Mouse (Mus musculus) thymus, adult 18-20 months (tissue): Measurements from ENCODE around the gene Gm8020.
"Not testable (repeated sequence)": the region's sequence is repeated elsewhere in the genome, so short reads cannot be mapped to it uniquely, and the experiment has no call there.

Source experiments
- DNase-seq, 2 experiments: peaks; one replicate each; pipeline ENCODE4 v3.0.0; 2022; ENCODE audit warnings: mixed read lengths in 2 of 2

Gm8020 gene

GRCm38 (mm10) chr14:42502249-42502648 is at the start of gene Gm8020:
Gene Gm8020 (minus strand): TSS chr14:42502349.
- DNase-seq: not testable (repeated sequence)

DNA sequence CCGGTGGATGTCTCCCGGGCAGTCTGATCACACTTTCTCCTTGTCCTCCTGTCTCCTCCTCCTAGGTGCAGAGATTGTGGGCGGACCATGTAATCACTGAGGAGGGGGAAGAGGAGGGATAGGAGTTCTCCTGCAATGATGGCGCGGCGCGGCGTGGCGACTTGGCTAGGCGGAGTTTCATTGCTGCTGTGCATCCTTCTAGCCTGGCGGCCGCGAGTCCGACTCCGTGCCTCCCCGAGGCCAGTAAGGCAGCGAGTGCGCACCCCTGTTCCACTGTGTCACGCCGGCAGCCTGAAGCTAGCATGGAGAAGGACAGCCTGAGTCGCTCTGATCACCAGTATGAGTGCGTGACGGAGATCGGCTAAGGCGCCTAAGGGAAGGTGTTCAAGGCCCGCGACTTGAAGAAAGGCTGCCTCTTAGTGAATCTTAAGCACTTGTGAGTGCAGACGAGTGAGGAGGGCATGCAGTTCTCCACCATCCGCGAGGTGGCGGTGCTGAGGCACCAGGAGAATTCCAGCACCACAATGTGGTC is 41.1 kb upstream of the Gm8020 start:
- DNase-seq: not testable (repeated sequence)

GRCm38 (mm10) chr14:42542316-42543169 is 40.4 kb upstream of the Gm8020 start:
- not testable (repeated sequence) for DNase-seq

- DNase-seq: not testable (repeated sequence)
Measured at GRCm38 (mm10) chr14:42524182-42524581, 22.0 kb upstream of the Gm8020 start, which contains the start of gene Gm8024. Gene Gm8024 (minus strand): TSS chr14:42524282.

DNA sequence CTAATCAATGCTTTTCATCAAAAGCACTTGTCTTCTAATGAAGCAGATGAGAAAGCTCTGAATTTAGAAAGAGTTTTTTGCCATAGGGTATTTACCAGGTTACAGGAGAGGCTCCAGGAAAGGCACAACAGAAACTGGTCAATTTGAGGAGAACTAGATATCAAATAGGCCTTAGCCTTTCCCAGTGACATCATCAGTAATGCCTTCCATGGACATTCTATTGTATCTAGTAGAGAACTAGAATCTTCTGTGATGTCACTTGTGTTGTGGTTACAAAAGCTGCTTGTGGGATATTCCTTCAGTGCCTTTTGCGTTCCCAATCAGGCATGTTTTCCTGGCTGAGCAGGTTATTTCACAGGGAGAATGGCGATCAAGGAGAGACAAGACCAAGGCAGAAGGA is 38.6 kb downstream of the Gm8020 start, which contains the start of gene Gm8011:
Gm8011 (plus strand) TSS at position 301 of the 400 bp plus-strand sequence.
- not testable (repeated sequence) for DNase-seq
